In the genomic region with DNA sequence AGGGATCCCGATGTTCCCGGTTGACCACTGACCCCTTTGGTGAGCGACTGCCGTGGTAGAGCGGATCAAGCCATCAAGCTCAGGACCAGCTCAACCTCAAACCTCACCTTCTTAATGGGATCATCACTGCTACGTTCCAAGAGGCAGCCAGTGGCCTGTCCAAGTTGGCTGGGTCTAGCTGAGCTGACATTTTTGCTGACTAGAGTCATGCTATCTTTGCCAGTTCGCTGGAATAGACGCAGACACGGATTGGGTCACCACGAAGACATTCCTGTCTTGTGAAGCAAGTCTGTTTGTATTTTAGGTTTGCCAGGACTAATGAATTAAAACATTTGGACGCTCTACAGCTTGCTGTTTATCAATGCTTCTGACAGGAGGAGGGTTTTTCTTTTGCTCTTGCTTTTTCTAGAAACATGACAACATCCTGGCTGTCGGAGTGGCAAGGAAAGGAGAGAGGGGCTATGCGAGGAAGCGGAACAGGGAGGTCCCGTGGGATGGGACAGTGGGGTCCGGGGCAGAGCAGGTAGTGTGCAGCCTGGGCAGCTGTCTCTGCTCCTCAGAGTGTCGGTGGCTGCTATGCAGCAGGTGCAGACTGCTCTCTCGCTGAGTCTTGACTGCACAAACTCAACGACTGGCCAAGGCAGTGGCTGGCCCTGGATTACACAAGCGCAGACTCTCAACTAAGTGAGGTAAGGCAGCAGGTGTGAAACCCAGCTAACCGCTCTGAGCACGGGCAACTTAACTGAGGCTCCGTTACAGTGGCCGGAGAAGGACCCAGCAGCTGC, we compare ENCODE assay signal across 10 mouse cellular contexts. TPM values are rescaled to one million over a fixed set of nuclear protein-coding genes. Genes with fewer than 3 reads are reported as not detected.
DNase-seq lines count a peak whose midpoint lies in the region; ATAC-seq and TF ChIP-seq lines count a peak whose summit lies in the region.
"Had no signal": no experiment of that assay in that cellular context is flagged by ENCODE, and none has a peak within 500 bp of the region (broad histone marks: within the 10 kb centered on the region; RNA-seq: fewer than 3 reads in every experiment).

A gene (plus strand): TSS at position 424 of the 785 bp plus-strand sequence.

- H3K4me1 ChIP-seq in heart, embryonic 10.5 days, result peaks cover 10% of the 10 kb centered on the region; the same call in 1 of the 2 replicates
- H3K4me1 ChIP-seq in kidney, postnatal 0 days (replicated peaks; ENCODE audit: insufficient read depth, low read length), result 0 out of 2 replicates have a peak, but pooled peaks cover 8% of the 10 kb centered on the region
- H3K4me1 ChIP-seq in stomach, embryonic 16.5 days (ENCODE audit: control insufficient read depth, insufficient read depth, low read length), result peaks cover 10% of the 10 kb centered on the region; the same call in 1 of the 2 replicates
- no peaks in the 10 kb centered on the region for H3K4me1 ChIP-seq in neural tube, embryonic 15.5 days
- H3K4me1 ChIP-seq: hindbrain, embryonic 15.5 days had no signal

- TF ChIP-seq CTCF in kidney, postnatal 0 days (IDR thresholded peaks at IDR 0.05; ENCODE audit: low read depth), result no peak

- 70% methylated on average over 24 of the region's 24 CpGs for WGBS in heart, embryonic 10.5 days
- WGBS in kidney, postnatal 0 days, result 23% methylated on average over 24 of the region's 24 CpGs
- 67% methylated on average over 24 of the region's 24 CpGs for WGBS in stomach, embryonic 16.5 days
- WGBS in neural tube, embryonic 15.5 days, result 68% methylated on average over 24 of the region's 24 CpGs

- H3K27ac ChIP-seq in heart, embryonic 10.5 days, result 0 out of 2 replicates have a peak within 1 kb of the TSS, but pooled peaks have one; percentile 17
- H3K27ac ChIP-seq in kidney, postnatal 0 days, result peak within 1 kb of the TSS; percentile 75
- H3K27ac ChIP-seq in stomach, embryonic 16.5 days (ENCODE audit: low read length), result no peak within 1 kb of the TSS; the same call in 1 of the 2 replicates
- no peak within 1 kb of the TSS for H3K27ac ChIP-seq in neural tube, embryonic 15.5 days (replicated peaks)
- H3K27ac ChIP-seq: hindbrain, embryonic 15.5 days had no signal

- no peaks in the 10 kb centered on the region for H3K36me3 ChIP-seq in heart, embryonic 10.5 days
- no peaks in the 10 kb centered on the region for H3K36me3 ChIP-seq in kidney, postnatal 0 days (ENCODE audit: insufficient read depth, low read length)
- H3K36me3 ChIP-seq in stomach, embryonic 16.5 days (ENCODE audit: control insufficient read depth, insufficient read depth, low read length), result no peaks in the 10 kb centered on the region
- H3K36me3 ChIP-seq in neural tube, embryonic 15.5 days, result no peaks in the 10 kb centered on the region
- H3K36me3 ChIP-seq: hindbrain, embryonic 15.5 days had no signal

- peak within 1 kb of the TSS; percentile 48 for H3K4me2 ChIP-seq in kidney, postnatal 0 days (ENCODE audit: low read length)
- H3K4me2 ChIP-seq in stomach, embryonic 16.5 days (ENCODE audit: low read depth, low read length), result no peak within 1 kb of the TSS
- no peak within 1 kb of the TSS for H3K4me2 ChIP-seq in neural tube, embryonic 15.5 days
- H3K4me2 ChIP-seq: hindbrain, embryonic 15.5 days had no signal

- H3K4me3 ChIP-seq in heart, embryonic 10.5 days, result no peak within 1 kb of the TSS
- H3K4me3 ChIP-seq in kidney, postnatal 0 days (replicated peaks; ENCODE audit: low read depth, low read length), result peak within 1 kb of the TSS; percentile 21
- no peak within 1 kb of the TSS for H3K4me3 ChIP-seq in stomach, embryonic 16.5 days (replicated peaks; ENCODE audit: low read length)
- H3K4me3 ChIP-seq in neural tube, embryonic 15.5 days (replicated peaks), result no peak within 1 kb of the TSS
- H3K4me3 ChIP-seq: hindbrain, embryonic 15.5 days had no signal

- H3K9me3 ChIP-seq in heart, embryonic 10.5 days, result no peaks in the 10 kb centered on the region
- no peaks in the 10 kb centered on the region for H3K9me3 ChIP-seq in kidney, postnatal 0 days (replicated peaks; ENCODE audit: low read length)
- H3K9me3 ChIP-seq in stomach, embryonic 16.5 days (replicated peaks; ENCODE audit: control insufficient read depth, low read length), result no peaks in the 10 kb centered on the region
- H3K9me3 ChIP-seq in neural tube, embryonic 15.5 days (replicated peaks), result no peaks in the 10 kb centered on the region
- H3K9me3 ChIP-seq: hindbrain, embryonic 15.5 days had no signal

- DNase-seq in ovary, postnatal 36 days (ENCODE audit: low spot score), result peak; percentile 9
- DNase-seq in ovary, postnatal 10 days (ENCODE audit: low spot score), result no peak
- DNase-seq in heart, embryonic 10.5 days (ENCODE audit: low spot score), result no peak
- peak; percentile 88 for DNase-seq in kidney, postnatal 0 days (ENCODE audit: low spot score)
- no peak for DNase-seq in right cerebral cortex, postnatal 14 days
- DNase-seq in cerebellum, postnatal 14 days, result no peak
- DNase-seq: midbrain, embryonic 14.5 days had no signal

- ATAC-seq in kidney, postnatal 0 days (replicated peaks; ENCODE audit: low FRiP score, low read depth), result peak; percentile 84
- ATAC-seq in stomach, embryonic 16.5 days (ENCODE audit: insufficient read depth, low FRiP score), result peak; percentile 37; the same call in 1 of the 2 replicates
- ATAC-seq in neural tube, embryonic 15.5 days (ENCODE audit: low FRiP score), result no peak

- H3K27me3 ChIP-seq in heart, embryonic 10.5 days (ENCODE audit: insufficient read depth, poor library complexity, severe bottlenecking), result no peaks in the 10 kb centered on the region
- H3K27me3 ChIP-seq in kidney, postnatal 0 days (ENCODE audit: insufficient read depth, low read length), result no peaks in the 10 kb centered on the region
- H3K27me3 ChIP-seq in stomach, embryonic 16.5 days (ENCODE audit: control insufficient read depth, insufficient read depth, low read length), result no peaks in the 10 kb centered on the region
- H3K27me3 ChIP-seq in neural tube, embryonic 15.5 days (replicated peaks), result no peaks in the 10 kb centered on the region
- H3K27me3 ChIP-seq: hindbrain, embryonic 15.5 days had no signal

- H3K9ac ChIP-seq in kidney, postnatal 0 days (ENCODE audit: low read depth, low read length), result peak within 1 kb of the TSS; percentile 29; the same call in 1 of the 2 replicates
- no peak within 1 kb of the TSS for H3K9ac ChIP-seq in stomach, embryonic 16.5 days (ENCODE audit: low read length)
- H3K9ac ChIP-seq in neural tube, embryonic 15.5 days (replicated peaks), result no peak within 1 kb of the TSS
- H3K9ac ChIP-seq: hindbrain, embryonic 15.5 days had no signal

RNA-seq across cellular contexts. Expression of the gene that starts here (rescaled TPM):
- not detected in 2 replicates for polyA plus RNA-seq in heart, embryonic 10.5 days (2016; fragmentation: Nextera tagmentation; extraction: Ambion mirVana)
- 2.1 and 2.7 TPM in 2 replicates for polyA plus RNA-seq in kidney, postnatal 0 days (2015; fragmentation: Nextera tagmentation; extraction: Ambion mirVana)
- 0.40 and 0.59 TPM in 2 replicates for polyA plus RNA-seq in stomach, embryonic 16.5 days (2015; fragmentation: Nextera tagmentation; extraction: Ambion mirVana)
- polyA plus RNA-seq in neural tube, embryonic 15.5 days (2015; fragmentation: Nextera tagmentation; extraction: Ambion mirVana), result 0.12 and 0.50 TPM in 2 replicates
- polyA plus RNA-seq: hindbrain, embryonic 15.5 days; midbrain, embryonic 14.5 days had no signal

Comparison
In these comparisons a context has a peak if more than half of its experiments do, and no peak if none do; other contexts are left out.
1. DNase-seq: peak in ovary, postnatal 36 days (single experiment) and kidney, postnatal 0 days (single experiment); none in ovary, postnatal 10 days (single experiment), heart, embryonic 10.5 days (single experiment), right cerebral cortex, postnatal 14 days (single experiment) and cerebellum, postnatal 14 days (0 of 2).
2. Peak in ATAC-seq in stomach, embryonic 16.5 days; RNA of the gene not detected or under 1 TPM.
3. H3K27ac ChIP-seq: peak in heart, embryonic 10.5 days (single experiment) and kidney, postnatal 0 days (single experiment); none in stomach, embryonic 16.5 days (single experiment) and neural tube, embryonic 15.5 days (single experiment).